Mouse (Mus musculus) liver, embryonic 14.5 days (tissue): ENCODE data around the gene Gclc. TPM values are rescaled to one million over a fixed set of nuclear protein-coding genes. Genes with fewer than 3 reads are reported as not detected.

Source experiments
- ATAC-seq: fragments of 200-750 bp; cut with Nextera tagmentation; 2 replicates; pipeline ENCODE4 v1.8.0; 2017; ENCODE audit warnings: moderate number of reproducible peaks, mild to moderate bottlenecking, moderate library complexity; ENCODE audit not compliant: insufficient read depth
- DNase-seq, 3 experiments: peaks; one replicate each; pipeline ENCODE4 v3.0.0-alpha.2; 2012 to 2013; ENCODE audit warnings: low read depth in 3 of 3, low spot score in 3 of 3
- H3K27ac ChIP-seq: fragments of 300-500 bp; sonication (generic); 2 replicates; pipeline ENCODE4 v1.5.1; 2014; ENCODE audit warnings: moderate library complexity, mild to moderate bottlenecking, control low read depth, inconsistent platforms
- H3K27me3 ChIP-seq: fragments of 300-500 bp; sonication (generic); 2 replicates; pipeline ENCODE4 v1.6.1; 2014; ENCODE audit warnings: mild to moderate bottlenecking, low read length, moderate library complexity; ENCODE audit not compliant: control insufficient read depth, insufficient read depth
- H3K36me3 ChIP-seq: fragments of 300-500 bp; sonication (generic); replicated peaks from 2 replicates; pipeline ENCODE4 v1.6.1; 2014; ENCODE audit warnings: low read depth; ENCODE audit not compliant: control insufficient read depth, insufficient read depth
- H3K4me1 ChIP-seq, 2 experiments: fragments of 200-500 bp in 1 of 2; fragments of 300-500 bp in 1 of 2; sonication (generic) in 1 of 2; replicated peaks; 2 replicates each; pipeline ENCODE4 v1.6.1; 2012 to 2014; ENCODE audit warnings: antibody characterized with exemption in 1 of 2, inconsistent platforms in 1 of 2, low read length in 1 of 2; ENCODE audit not compliant: control insufficient read depth in 2 of 2, insufficient read depth in 2 of 2
- H3K4me2 ChIP-seq: fragments of 300-500 bp; sonication (generic); 2 replicates; pipeline ENCODE4 v1.6.1; 2014; ENCODE audit warnings: low read depth, mild to moderate bottlenecking, control low read depth, moderate library complexity
- H3K4me3 ChIP-seq, 2 experiments: fragments of 200-500 bp in 1 of 2; fragments of 300-500 bp in 1 of 2; sonication (generic) in 1 of 2; 2 replicates each; pipeline ENCODE4 v1.5.1; 2012 to 2014; ENCODE audit warnings: low read depth in 2 of 2, low read length in 2 of 2, mild to moderate bottlenecking in 2 of 2, control low read depth in 1 of 2, inconsistent platforms in 1 of 2, moderate library complexity in 1 of 2; ENCODE audit not compliant: insufficient read depth in 1 of 2
- H3K9ac ChIP-seq: fragments of 300-500 bp; sonication (generic); replicated peaks from 2 replicates; pipeline ENCODE4 v1.6.1; 2014; ENCODE audit warnings: mild to moderate bottlenecking, control low read depth, moderate library complexity
- H3K9me3 ChIP-seq: fragments of 300-500 bp; sonication (generic); 2 replicates; pipeline ENCODE4 v1.6.1; 2016; ENCODE audit warnings: low read length, mixed read lengths; ENCODE audit not compliant: control insufficient read depth
- CTCF ChIP-seq: IDR thresholded peaks from 2 replicates; pipeline ENCODE4 v1.5.1; 2016; ENCODE audit warnings: antibody characterized with exemption, low read depth, control low read depth
- EP300 ChIP-seq: IDR thresholded peaks from 2 replicates; pipeline ENCODE4 v1.6.1; 2016; ENCODE audit warnings: antibody characterized with exemption, low read depth
- WGBS: fragments of 180-500 bp; shearing (Covaris S2); extraction: QIAGEN DNeasy Blood & Tissue Kit; methylation state at CpG from one replicate; pipeline ENCODE4 v1.1.7; 2014; ENCODE audit not compliant: insufficient replicate concordance; 5-methylcytosine and 5-hydroxymethylcytosine counted together
- polyA plus RNA-seq, 2 experiments: library from polyadenylated mRNA; depleted of rRNA in 1 of 2; stranded (reverse) in 1 of 2; unstranded in 1 of 2; fragments of >200 nt; fragmentation: Nextera tagmentation in 1 of 2; extraction: Ambion mirVana in 1 of 2; gene quantifications; 2 replicates each; pipeline versions ENCODE4 v1.2.1 to v1.2.3; 2012 to 2014

Gclc gene
- polyA plus RNA-seq, 2 experiments: 26.6 to 30.9 TPM

GRCm38 (mm10) chr9:77826237-77826636 lies 71.9 kb downstream of the Gclc start:
- Histone ChIP-seq H3K4me3 (no peak overlapping the region), H3K36me3 (no peaks in the 10 kb centered on the region), H3K27me3 (no peaks in the 10 kb centered on the region), H3K9ac (no peak overlapping the region), H3K4me2 (no peak overlapping the region), H3K27ac (no peak overlapping the region), H3K4me1 (peaks cover 0 to 2% of the 10 kb centered on the region in 2 experiments; a peak in 1 of 4 replicates), H3K9me3 (no peaks in the 10 kb centered on the region)
- DNase-seq (no peak), ATAC-seq (no peak)
- WGBS: 49% methylated on average over 4 of the region's 4 CpGs
- TF ChIP-seq EP300 (no peak), CTCF (no peak)

- Histone ChIP-seq H3K9me3 (no peaks in the 10 kb centered on the region), H3K4me1 (peaks cover 0 to 2% of the 10 kb centered on the region in 2 experiments; a peak in 1 of 4 replicates), H3K27me3 (no peaks in the 10 kb centered on the region), H3K4me2 (no peak overlapping the region), H3K4me3 (no peak overlapping the region), H3K9ac (no peak overlapping the region), H3K27ac (no peak overlapping the region), H3K36me3 (no peaks in the 10 kb centered on the region)
- ATAC-seq: peak; percentile 43; the same call in 1 of the 2 replicates
- 31% methylated on average over 7 of the region's 7 CpGs for WGBS
- DNase-seq: peak in 2 of 3 experiments; percentile 17 to 44
- no peak for TF ChIP-seq EP300
Measured at GRCm38 (mm10) chr9:77828531-77828965, 74.2 kb downstream of the Gclc start.

GRCm38 (mm10) chr9:77834259-77834993 lies 80.1 kb downstream of the Gclc start:
- no peak overlapping the region for H3K4me3 ChIP-seq
- H3K4me2 ChIP-seq: no peak overlapping the region
- H3K27me3 ChIP-seq: no peaks in the 10 kb centered on the region
- ATAC-seq: no peak
- no peak overlapping the region for H3K27ac ChIP-seq
- H3K36me3 ChIP-seq: no peaks in the 10 kb centered on the region
- H3K9ac ChIP-seq: no peak overlapping the region
- TF ChIP-seq CTCF (no peak), EP300 (no peak)
- no peaks in the 10 kb centered on the region for H3K9me3 ChIP-seq
- H3K4me1 ChIP-seq: no peaks in the 10 kb centered on the region; a peak in 1 of 4 replicates
- no peak for DNase-seq
- 35% methylated on average over 9 of the region's 9 CpGs for WGBS

- Histone ChIP-seq H3K4me1 (no peaks in the 10 kb centered on the region; a peak in 1 of 4 replicates), H3K27me3 (no peaks in the 10 kb centered on the region), H3K27ac (no peak overlapping the region), H3K36me3 (no peaks in the 10 kb centered on the region), H3K4me3 (no peak overlapping the region), H3K9ac (no peak overlapping the region), H3K4me2 (no peak overlapping the region), H3K9me3 (no peaks in the 10 kb centered on the region)
- WGBS: 50% methylated on average over 6 of the region's 6 CpGs
- DNase-seq (no peak), ATAC-seq (no peak)
- no peak for TF ChIP-seq CTCF
- TF ChIP-seq EP300: no peak
Measured at GRCm38 (mm10) chr9:77835122-77835521, 80.8 kb downstream of the Gclc start.

GRCm38 (mm10) chr9:77835756-77836155 lies 81.4 kb downstream of the Gclc start:
- no peaks in the 10 kb centered on the region for H3K36me3 ChIP-seq
- H3K4me1 ChIP-seq: no peaks in the 10 kb centered on the region; a peak in 1 of 4 replicates
- no peaks in the 10 kb centered on the region for H3K9me3 ChIP-seq
- H3K4me3 ChIP-seq: no peak overlapping the region
- no peak for DNase-seq
- WGBS: 32% methylated on average over 1 of the region's 1 CpGs
- H3K9ac ChIP-seq: no peak overlapping the region
- no peak for TF ChIP-seq EP300
- TF ChIP-seq CTCF: no peak
- ATAC-seq: no peak
- H3K27me3 ChIP-seq: no peaks in the 10 kb centered on the region
- H3K27ac ChIP-seq: no peak overlapping the region
- no peak overlapping the region for H3K4me2 ChIP-seq
